Mouse (Mus musculus) limb, embryonic 11.5 days (tissue): ENCODE measurements around the gene Trpc4ap. TPM values are rescaled to one million over a fixed set of nuclear protein-coding genes. Genes with fewer than 3 reads are reported as not detected.

ENCODE experiments used
- ATAC-seq: fragments of 200-750 bp; cut with Nextera tagmentation; 2 replicates; pipeline ENCODE4 v1.8.0; 2017; ENCODE audit warnings: low read depth; ENCODE audit not compliant: insufficient number of reproducible peaks, low FRiP score, low TSS enrichment
- DNase-seq: peaks from one replicate; pipeline ENCODE4 v3.0.0-alpha.2; 2015; ENCODE audit warnings: low spot score
- H3K27ac ChIP-seq: fragments of 300-500 bp; sonication (generic); replicated peaks from 2 replicates; pipeline ENCODE4 v1.5.1; 2014; ENCODE audit warnings: low read depth, mild to moderate bottlenecking, low read length
- H3K27me3 ChIP-seq: fragments of 300-500 bp; sonication (generic); 2 replicates; pipeline ENCODE4 v1.6.1; 2014; ENCODE audit warnings: mild to moderate bottlenecking, low read length, mixed read lengths; ENCODE audit not compliant: control insufficient read depth, insufficient read depth
- H3K36me3 ChIP-seq: fragments of 300-500 bp; sonication (generic); 2 replicates; pipeline ENCODE4 v1.6.1; 2014; ENCODE audit warnings: mild to moderate bottlenecking, low read length, moderate library complexity, mixed read lengths; ENCODE audit not compliant: control insufficient read depth, insufficient read depth
- H3K4me1 ChIP-seq: fragments of 300-500 bp; sonication (generic); 2 replicates; pipeline ENCODE4 v1.6.1; 2014; ENCODE audit warnings: low read length, mixed read lengths; ENCODE audit not compliant: control insufficient read depth, insufficient read depth
- H3K4me2 ChIP-seq: fragments of 300-500 bp; sonication (generic); 2 replicates; pipeline ENCODE4 v1.6.1; 2014; ENCODE audit warnings: low read depth, mild to moderate bottlenecking, moderate library complexity; ENCODE audit not compliant: severe bottlenecking
- H3K4me3 ChIP-seq: fragments of 300-500 bp; sonication (generic); 2 replicates; pipeline ENCODE4 v1.5.1; 2014; ENCODE audit warnings: low read depth, low read length
- H3K9ac ChIP-seq: fragments of 300-500 bp; sonication (generic); 2 replicates; pipeline ENCODE4 v1.6.1; 2014; ENCODE audit warnings: mild to moderate bottlenecking, low read length
- H3K9me3 ChIP-seq: fragments of 300-500 bp; sonication (generic); 2 replicates; pipeline ENCODE4 v1.6.1; 2016; ENCODE audit warnings: low read length; ENCODE audit not compliant: control insufficient read depth
- WGBS: fragments of 180-500 bp; shearing (Covaris S2); extraction: QIAGEN DNeasy Blood & Tissue Kit; methylation state at CpG from one replicate; pipeline ENCODE4 v1.1.7; 2014; 5-methylcytosine and 5-hydroxymethylcytosine counted together
- polyA plus RNA-seq: library from polyadenylated mRNA; unstranded; fragments of >200 nt; fragmentation: Nextera tagmentation; extraction: Ambion mirVana; gene quantifications from 2 replicates; pipeline ENCODE4 v1.2.1, GENCODE M21; 2014

The Trpc4ap gene
- polyA plus RNA-seq, 1 experiment from 2014 or later, result 143 TPM

DNA sequence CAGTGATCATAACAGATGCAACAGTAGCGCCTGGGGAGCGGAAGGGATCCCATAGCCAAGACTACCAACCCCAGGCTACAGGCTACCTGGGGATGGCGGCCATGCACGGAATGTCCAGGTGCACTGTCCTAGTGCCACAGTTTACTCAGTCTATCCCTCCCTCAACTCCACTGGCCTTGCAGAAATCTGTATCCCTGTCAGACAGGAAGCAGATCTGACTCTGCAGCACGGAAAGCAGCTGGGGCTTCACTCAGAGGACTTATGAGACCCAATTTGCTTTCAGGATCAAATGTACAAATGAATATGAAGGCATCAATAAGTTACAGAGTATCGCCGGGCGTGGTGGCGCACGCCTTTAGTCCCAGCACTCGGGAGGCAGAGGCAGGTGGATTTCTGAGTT lies 4.4 kb downstream of the Trpc4ap start:
- DNase-seq, result no peak
- no peak overlapping the region for H3K4me2 ChIP-seq
- 95% methylated on average over 11 of the region's 11 CpGs for WGBS
- peaks cover 8% of the 10 kb centered on the region; the same call in 1 of the 2 replicates for H3K4me1 ChIP-seq
- no peak overlapping the region for H3K9ac ChIP-seq
- no peak overlapping the region for H3K27ac ChIP-seq
- ATAC-seq, result no peak
- no peaks in the 10 kb centered on the region for H3K9me3 ChIP-seq
- no peaks in the 10 kb centered on the region for H3K27me3 ChIP-seq
- no peak overlapping the region for H3K4me3 ChIP-seq
- H3K36me3 ChIP-seq, result no peaks in the 10 kb centered on the region

DNA sequence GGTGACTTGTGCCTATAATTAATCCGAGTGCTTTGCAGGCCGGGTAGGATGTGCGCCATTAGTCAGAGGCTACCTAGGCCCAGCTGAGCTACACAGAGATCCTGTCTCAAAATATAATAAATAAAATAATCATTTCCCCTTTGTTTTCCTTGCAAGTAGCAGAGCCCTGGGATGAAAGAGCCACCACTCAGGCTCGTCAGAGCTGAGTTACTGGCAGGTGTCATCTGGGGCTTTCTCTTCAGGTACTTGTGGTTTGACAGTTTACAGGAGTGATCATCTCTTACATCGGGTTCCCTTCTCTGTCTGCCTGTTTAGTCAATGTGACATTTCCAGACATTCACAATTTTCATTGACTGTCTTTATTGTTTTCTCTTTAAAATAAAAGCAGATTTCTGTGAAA lies 5.6 kb downstream of the Trpc4ap start:
- no peak overlapping the region for H3K4me3 ChIP-seq
- no peaks in the 10 kb centered on the region for H3K27me3 ChIP-seq
- H3K4me2 ChIP-seq, result no peak overlapping the region
- no peak overlapping the region for H3K9ac ChIP-seq
- ATAC-seq (no peak), DNase-seq (no peak)
- WGBS, result 89% methylated on average over 5 of the region's 5 CpGs
- H3K27ac ChIP-seq, result no peak overlapping the region
- peaks cover 8% of the 10 kb centered on the region; the same call in 1 of the 2 replicates for H3K4me1 ChIP-seq
- no peaks in the 10 kb centered on the region for H3K9me3 ChIP-seq
- H3K36me3 ChIP-seq, result no peaks in the 10 kb centered on the region

DNA sequence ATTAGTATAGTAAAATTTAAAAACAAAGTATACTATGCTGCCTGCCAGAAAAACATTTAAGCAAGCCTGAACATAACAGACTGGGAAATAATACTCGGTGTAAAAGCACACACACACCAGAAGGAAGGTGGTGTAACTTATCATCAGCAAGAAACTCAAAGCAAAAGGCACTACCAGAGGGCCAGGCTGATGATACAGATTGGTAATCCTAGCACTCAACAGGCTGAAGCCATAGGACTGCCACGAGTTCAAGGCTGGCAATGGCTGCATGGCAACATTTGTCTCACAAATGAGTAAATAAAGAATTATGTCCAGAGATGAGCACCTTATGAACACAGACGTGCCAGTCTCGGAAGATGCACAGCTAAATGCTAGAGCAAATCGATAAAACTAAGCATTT lies 8.4 kb downstream of the Trpc4ap start:
- no peaks in the 10 kb centered on the region for H3K9me3 ChIP-seq
- WGBS, result 93% methylated on average over 5 of the region's 5 CpGs
- no peaks in the 10 kb centered on the region for H3K4me1 ChIP-seq
- H3K36me3 ChIP-seq, result no peaks in the 10 kb centered on the region
- no peaks in the 10 kb centered on the region for H3K27me3 ChIP-seq
- no peak for DNase-seq
- H3K4me2 ChIP-seq, result no peak overlapping the region
- H3K4me3 ChIP-seq, result no peak overlapping the region
- H3K27ac ChIP-seq, result no peak overlapping the region
- H3K9ac ChIP-seq, result no peak overlapping the region
- ATAC-seq, result no peak

GRCm38 (mm10) chr2:155683137-155683536 lies 9.0 kb downstream of the Trpc4ap start:
- Histone ChIP-seq H3K9ac (no peak overlapping the region), H3K4me1 (no peaks in the 10 kb centered on the region), H3K27ac (no peak overlapping the region), H3K4me2 (no peak overlapping the region), H3K36me3 (no peaks in the 10 kb centered on the region), H3K4me3 (no peak overlapping the region), H3K9me3 (no peaks in the 10 kb centered on the region), H3K27me3 (no peaks in the 10 kb centered on the region)
- WGBS, result 59% methylated on average over 3 of the region's 3 CpGs
- no peak for DNase-seq
- no peak for ATAC-seq

- Histone ChIP-seq H3K4me3 (no peak overlapping the region), H3K4me1 (no peaks in the 10 kb centered on the region), H3K9ac (no peak overlapping the region), H3K9me3 (no peaks in the 10 kb centered on the region), H3K27ac (no peak overlapping the region), H3K4me2 (no peak overlapping the region), H3K36me3 (no peaks in the 10 kb centered on the region), H3K27me3 (no peaks in the 10 kb centered on the region)
- no peak for DNase-seq
- WGBS, result 80% methylated on average over 2 of the region's 2 CpGs
- no peak for ATAC-seq
Observed at GRCm38 (mm10) chr2:155681874-155682273, 10.3 kb downstream of the Trpc4ap start.

DNA sequence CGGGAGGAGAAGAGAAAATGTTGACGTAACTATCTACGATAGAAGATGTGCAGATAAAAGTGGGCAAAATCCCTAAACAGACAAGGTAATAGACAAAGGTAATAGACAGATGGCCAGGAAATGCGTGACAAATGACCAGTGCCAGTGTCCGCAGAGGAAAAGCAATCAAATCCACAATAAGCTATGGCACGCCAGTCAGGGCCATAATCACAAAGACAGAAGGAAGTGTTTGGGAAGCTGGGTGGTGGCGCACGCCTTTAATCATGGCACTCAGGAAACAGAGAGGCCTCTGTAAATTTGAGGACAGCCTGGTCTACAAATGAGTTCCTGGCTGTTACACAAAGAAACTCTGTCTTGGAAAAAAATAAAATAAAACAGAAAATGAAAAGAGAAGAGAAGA lies 11.0 kb downstream of the Trpc4ap start:
- Histone ChIP-seq H3K27me3 (no peaks in the 10 kb centered on the region), H3K4me3 (no peak overlapping the region), H3K4me2 (no peak overlapping the region), H3K9ac (no peak overlapping the region), H3K36me3 (no peaks in the 10 kb centered on the region), H3K27ac (no peak overlapping the region), H3K4me1 (no peaks in the 10 kb centered on the region), H3K9me3 (no peaks in the 10 kb centered on the region)
- DNase-seq, result no peak
- ATAC-seq, result no peak
- 74% methylated on average over 8 of the region's 8 CpGs for WGBS

GRCm38 (mm10) chr2:155680591-155680990 lies 11.6 kb downstream of the Trpc4ap start:
- WGBS, result 75% methylated on average over 5 of the region's 5 CpGs
- ATAC-seq, result no peak

GRCm38 (mm10) chr2:155679586-155680110 lies 12.5 kb downstream of the Trpc4ap start:
- WGBS, result 91% methylated on average over 4 of the region's 4 CpGs
- Histone ChIP-seq H3K36me3 (no peaks in the 10 kb centered on the region), H3K9ac (no peak overlapping the region), H3K9me3 (no peaks in the 10 kb centered on the region), H3K27me3 (no peaks in the 10 kb centered on the region), H3K27ac (no peak overlapping the region), H3K4me3 (no peak overlapping the region), H3K4me2 (no peak overlapping the region), H3K4me1 (no peaks in the 10 kb centered on the region)
- DNase-seq (no peak), ATAC-seq (no peak)

More at GRCm38 (mm10) chr2:155680591-155680990, 11.6 kb downstream of the Trpc4ap start:
- Histone ChIP-seq H3K36me3 (no peaks in the 10 kb centered on the region), H3K27me3 (no peaks in the 10 kb centered on the region), H3K9ac (no peak overlapping the region), H3K9me3 (no peaks in the 10 kb centered on the region), H3K27ac (no peak overlapping the region), H3K4me2 (no peak overlapping the region), H3K4me3 (no peak overlapping the region), H3K4me1 (no peaks in the 10 kb centered on the region)
- no peak for DNase-seq

- no peak for DNase-seq
- Histone ChIP-seq H3K27me3 (no peaks in the 10 kb centered on the region), H3K9me3 (no peaks in the 10 kb centered on the region), H3K27ac (no peak overlapping the region), H3K4me2 (no peak overlapping the region), H3K4me1 (no peaks in the 10 kb centered on the region), H3K9ac (no peak overlapping the region), H3K4me3 (no peak overlapping the region), H3K36me3 (no peaks in the 10 kb centered on the region; the same call in 1 of the 2 replicates)
- 74% methylated on average over 4 of the region's 4 CpGs for WGBS
- ATAC-seq, result no peak
Observed at GRCm38 (mm10) chr2:155675118-155675517, 17.1 kb downstream of the Trpc4ap start.
